Mouse (Mus musculus) forebrain, embryonic 10.5 days (tissue): ENCODE data around the gene Gtf2i. TPM values are rescaled to one million over a fixed set of nuclear protein-coding genes. Genes with fewer than 3 reads are reported as not detected.
A peak's percentile ranks its signal among the peaks of the same experiment; 100 is the strongest.

ENCODE experiments used
- DNase-seq: peaks from one replicate; pipeline ENCODE4 v3.0.0-alpha.2; 2017; ENCODE audit warnings: low spot score; ENCODE audit errors: extremely low spot score
- H3K27ac ChIP-seq: fragments of 300-500 bp; sonication (generic); 2 replicates; pipeline ENCODE4 v1.5.1; 2016; ENCODE audit warnings: mild to moderate bottlenecking
- H3K27me3 ChIP-seq: fragments of 300-500 bp; sonication (generic); 2 replicates; pipeline ENCODE4 v1.6.1; 2016; ENCODE audit warnings: mild to moderate bottlenecking; ENCODE audit not compliant: poor library complexity, severe bottlenecking
- H3K36me3 ChIP-seq: fragments of 300-500 bp; sonication (generic); replicated peaks from 2 replicates; pipeline ENCODE4 v1.6.1; 2016; ENCODE audit warnings: mild to moderate bottlenecking, moderate library complexity
- H3K4me1 ChIP-seq: fragments of 300-500 bp; sonication (generic); 2 replicates; pipeline ENCODE4 v1.6.1; 2016
- H3K4me3 ChIP-seq: fragments of 300-500 bp; sonication (generic); 2 replicates; pipeline ENCODE4 v1.5.1; 2016; ENCODE audit warnings: mild to moderate bottlenecking, moderate library complexity
- H3K9me3 ChIP-seq: fragments of 300-500 bp; sonication (generic); 2 replicates; pipeline ENCODE4 v1.6.1; 2016; ENCODE audit warnings: mild to moderate bottlenecking, moderate library complexity
- WGBS: fragments of 180-500 bp; shearing (Covaris S2); methylation state at CpG from one replicate; pipeline ENCODE4 v1.1.7; 2016; 5-methylcytosine and 5-hydroxymethylcytosine counted together
- polyA plus RNA-seq: library from polyadenylated mRNA; unstranded; fragments of >200 nt; fragmentation: Nextera tagmentation; extraction: Ambion mirVana; gene quantifications from 2 replicates; pipeline ENCODE4 v1.2.1, GENCODE M21; 2016

Gtf2i gene
- polyA plus RNA-seq, 1 experiment from 2014 or later = 178 TPM

DNA sequence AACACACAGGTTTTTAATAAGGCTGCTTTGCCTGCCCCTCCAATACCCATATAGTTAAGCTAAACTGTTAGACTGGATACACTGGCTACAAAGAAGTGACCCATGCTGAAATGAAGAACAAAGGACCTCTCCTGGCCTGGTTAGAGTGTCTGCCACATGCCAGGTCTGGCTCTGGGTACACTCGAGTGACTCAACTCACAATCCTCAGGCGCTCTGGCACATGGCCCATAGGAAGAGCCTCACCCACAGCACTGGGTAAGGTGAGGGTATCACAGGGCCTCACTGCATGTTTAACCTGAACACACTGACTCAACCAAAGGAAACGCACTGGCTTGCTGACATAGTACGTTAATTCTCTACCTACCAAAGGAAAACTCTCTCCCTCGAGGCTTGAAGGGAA lies 68.4 kb downstream of the Gtf2i start:
- DNase-seq = no peak
- H3K4me3 ChIP-seq = no peak overlapping the region
- 94% methylated on average over 5 of the region's 5 CpGs for WGBS

DNA sequence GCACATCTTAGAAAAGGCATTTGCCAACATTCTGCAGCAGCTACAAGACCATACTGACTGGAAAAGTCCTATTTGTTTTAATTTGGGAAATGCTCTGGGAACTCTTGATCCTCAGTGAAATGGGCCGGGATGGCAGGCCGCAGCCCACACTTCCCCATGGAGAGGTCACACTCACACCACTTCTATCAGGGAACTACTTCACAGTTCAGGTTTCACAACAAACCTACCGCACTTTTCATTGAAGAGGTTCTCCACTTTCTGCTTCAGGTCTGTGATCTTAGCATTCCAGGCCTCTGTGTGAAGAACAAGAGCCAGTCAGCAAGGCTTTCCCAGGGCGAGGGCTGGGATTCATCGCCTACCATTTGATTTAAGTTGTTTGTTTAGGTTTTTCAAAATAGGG lies 69.7 kb downstream of the Gtf2i start:
- DNase-seq = no peak
- 97% methylated on average over 5 of the region's 5 CpGs for WGBS
- Histone ChIP-seq H3K9me3 (no peaks in the 10 kb centered on the region), H3K27ac (no peak overlapping the region), H3K27me3 (no peaks in the 10 kb centered on the region), H3K4me1 (no peaks in the 10 kb centered on the region), H3K36me3 (peaks cover 100% of the 10 kb centered on the region), H3K4me3 (no peak overlapping the region)

More for the DNA sequence above, 68.4 kb downstream of the Gtf2i start:
- Histone ChIP-seq H3K36me3 (peaks cover 98% of the 10 kb centered on the region), H3K27me3 (no peaks in the 10 kb centered on the region), H3K4me1 (no peaks in the 10 kb centered on the region), H3K9me3 (no peaks in the 10 kb centered on the region), H3K27ac (no peak overlapping the region)

DNA sequence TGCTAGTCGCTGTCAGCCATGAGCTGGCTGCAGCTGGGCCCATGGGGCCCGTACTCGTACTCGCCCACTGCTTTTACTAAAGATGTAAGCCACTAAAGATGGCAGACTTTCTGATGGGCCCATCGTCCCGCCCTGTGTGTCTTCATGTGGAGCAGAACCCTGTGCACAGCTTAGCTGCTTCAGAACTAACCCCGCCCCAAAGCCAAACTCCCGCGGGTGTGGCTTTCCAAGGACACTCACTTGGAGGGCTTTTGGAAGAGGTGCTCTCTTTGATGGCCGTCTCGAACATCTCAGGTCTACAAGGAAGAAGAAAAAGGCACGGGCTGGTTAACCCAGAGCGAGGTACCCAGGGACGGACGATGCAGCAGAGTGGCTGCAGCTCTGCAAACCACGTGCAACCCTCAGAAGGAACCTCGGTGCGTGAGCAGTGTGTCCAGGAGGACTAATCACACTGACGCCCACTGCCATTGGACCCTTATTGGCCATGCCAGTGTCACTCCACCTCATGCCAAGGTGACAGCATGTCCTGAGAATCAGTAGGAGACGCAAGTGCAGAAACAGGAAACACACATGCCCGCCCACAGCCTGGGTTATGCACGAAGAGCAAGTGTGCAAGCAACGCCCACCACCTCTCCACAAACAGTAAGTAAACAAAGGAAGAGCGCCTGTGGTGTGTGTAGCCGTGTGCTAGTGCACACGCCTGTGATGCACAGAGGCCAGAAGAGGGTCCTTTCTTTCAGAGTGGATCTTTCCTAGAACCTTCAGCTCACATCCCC lies 70.7 kb downstream of the Gtf2i start:
- no peak for DNase-seq
- WGBS = 94% methylated on average over 26 of the region's 26 CpGs
- peaks cover 8% of the 10 kb centered on the region for H3K4me1 ChIP-seq

DNA sequence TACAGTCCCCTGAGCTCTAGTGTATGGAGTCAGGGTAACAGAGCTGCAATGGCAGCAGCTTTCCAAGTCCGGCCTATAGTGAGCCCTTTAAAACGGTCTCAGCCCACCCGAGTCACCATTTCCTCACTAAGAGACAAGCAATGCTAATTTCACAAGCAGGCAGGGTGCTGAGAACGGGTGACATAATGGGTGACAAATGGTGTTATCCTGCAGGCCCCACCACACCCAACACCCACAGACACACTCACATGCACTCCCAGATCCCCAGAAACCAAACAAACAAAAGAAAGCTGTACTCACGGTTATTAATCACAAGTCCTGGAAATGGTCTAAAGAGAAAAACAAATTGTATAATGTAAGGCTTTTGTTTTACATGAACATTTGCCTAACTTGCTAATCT lies 72.7 kb downstream of the Gtf2i start:
- Histone ChIP-seq H3K4me1 (peaks cover 19% of the 10 kb centered on the region), H3K27me3 (no peaks in the 10 kb centered on the region), H3K4me3 (no peak overlapping the region), H3K27ac (no peak overlapping the region), H3K36me3 (peaks cover 100% of the 10 kb centered on the region), H3K9me3 (no peaks in the 10 kb centered on the region)
- DNase-seq = no peak
- WGBS = 93% methylated on average over 5 of the region's 5 CpGs

More for the DNA sequence above, 70.7 kb downstream of the Gtf2i start:
- Histone ChIP-seq H3K27ac (no peak overlapping the region), H3K36me3 (peaks cover 100% of the 10 kb centered on the region), H3K9me3 (no peaks in the 10 kb centered on the region), H3K27me3 (no peaks in the 10 kb centered on the region), H3K4me3 (no peak overlapping the region)

DNA sequence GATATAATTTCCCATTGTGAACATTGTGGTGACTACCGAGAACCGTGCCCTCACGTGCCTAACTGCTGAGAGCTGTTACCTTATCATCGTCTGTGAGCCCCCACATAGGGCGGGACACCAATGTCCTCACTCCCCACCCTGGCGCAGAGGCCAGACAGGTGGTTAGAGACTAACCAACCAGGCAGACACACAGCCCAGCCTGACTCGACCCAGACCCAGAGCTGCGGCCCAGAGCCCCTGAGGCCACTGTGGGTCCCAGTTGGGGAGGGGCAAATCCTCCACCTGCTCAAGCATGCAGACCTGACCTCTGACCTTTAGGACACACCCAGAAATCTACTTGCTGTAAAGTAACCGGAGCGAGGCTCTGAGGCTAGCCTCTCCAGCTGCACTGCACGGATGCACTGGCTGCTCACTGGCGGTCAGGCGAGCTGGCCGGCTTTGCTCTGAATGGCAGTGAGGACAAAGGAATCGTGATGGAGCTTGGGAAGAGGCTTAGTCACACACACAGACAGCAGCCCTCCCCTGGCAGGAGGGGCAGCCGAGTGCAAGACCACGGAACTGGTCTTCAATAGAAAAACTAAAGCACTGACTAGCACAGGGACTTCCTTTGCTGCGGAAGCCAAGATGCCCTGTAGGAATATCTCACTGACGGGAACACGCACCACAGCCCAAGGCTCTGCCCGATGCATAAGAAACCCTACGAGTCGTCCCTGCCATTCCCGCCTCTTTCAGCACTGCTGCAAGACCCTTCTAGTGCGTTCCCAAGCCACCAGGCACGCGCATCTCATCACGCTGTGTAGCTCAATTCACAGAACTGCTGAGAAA lies 76.4 kb downstream of the Gtf2i start:
- Histone ChIP-seq H3K27me3 (no peaks in the 10 kb centered on the region), H3K27ac (peak overlapping the region; percentile 84), H3K4me3 (no peak overlapping the region; the same call in 1 of the 2 replicates), H3K36me3 (peaks cover 87% of the 10 kb centered on the region), H3K4me1 (peaks cover 42% of the 10 kb centered on the region), H3K9me3 (no peaks in the 10 kb centered on the region)
- DNase-seq = peak; percentile 75
- WGBS = 61% methylated on average over 28 of the region's 28 CpGs

DNA sequence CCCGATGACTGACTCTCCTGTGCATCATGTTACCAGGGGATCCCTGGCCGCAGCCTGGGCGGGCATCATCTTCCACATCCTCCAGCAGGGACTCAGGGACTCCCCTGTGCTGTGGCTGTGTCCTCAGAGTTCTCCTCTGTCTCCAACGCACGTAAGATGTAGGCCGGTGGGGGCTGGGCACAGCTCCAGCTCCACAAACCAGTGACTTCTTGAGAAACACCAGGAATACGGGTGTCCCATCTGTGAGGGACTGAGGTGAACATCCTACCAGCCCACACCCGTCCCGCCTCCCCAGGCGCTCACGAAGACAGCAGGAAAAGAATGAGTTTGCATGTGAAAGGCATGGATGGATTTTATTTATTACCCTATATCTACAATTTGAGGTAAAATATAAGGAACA lies 77.1 kb downstream of the Gtf2i start:
- 96% methylated on average over 11 of the region's 11 CpGs for WGBS
- DNase-seq = no peak
- H3K27me3 ChIP-seq = no peaks in the 10 kb centered on the region
- no peaks in the 10 kb centered on the region for H3K9me3 ChIP-seq
- peaks cover 49% of the 10 kb centered on the region for H3K4me1 ChIP-seq
- peak overlapping the region; percentile 84 for H3K27ac ChIP-seq
- no peak overlapping the region for H3K4me3 ChIP-seq
- H3K36me3 ChIP-seq = peaks cover 80% of the 10 kb centered on the region

DNA sequence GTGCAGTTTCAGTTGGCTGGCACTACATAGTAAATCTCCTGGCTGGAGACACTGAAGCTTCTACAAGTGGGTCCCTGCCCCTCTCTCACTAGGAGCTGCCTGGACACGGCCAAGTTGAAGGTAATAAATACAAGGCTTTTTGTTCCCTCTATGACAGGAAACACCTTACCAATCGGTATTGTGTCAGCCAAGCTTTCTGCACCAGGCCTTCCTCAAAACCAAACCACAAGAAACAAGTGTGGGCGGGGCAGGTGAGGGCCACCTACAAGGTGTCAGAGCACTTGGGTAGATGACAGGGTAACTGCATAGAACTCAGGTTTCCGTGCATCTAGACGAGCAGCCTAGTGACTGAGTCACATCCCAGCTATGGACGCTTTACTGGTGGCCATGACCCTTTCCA lies 77.8 kb downstream of the Gtf2i start:
- H3K27me3 ChIP-seq = no peaks in the 10 kb centered on the region
- H3K27ac ChIP-seq = no peak overlapping the region
- no peaks in the 10 kb centered on the region for H3K9me3 ChIP-seq
- peaks cover 51% of the 10 kb centered on the region for H3K4me1 ChIP-seq
- H3K36me3 ChIP-seq = peaks cover 73% of the 10 kb centered on the region
- no peak for DNase-seq
- H3K4me3 ChIP-seq = no peak overlapping the region
- 96% methylated on average over 6 of the region's 6 CpGs for WGBS

DNA sequence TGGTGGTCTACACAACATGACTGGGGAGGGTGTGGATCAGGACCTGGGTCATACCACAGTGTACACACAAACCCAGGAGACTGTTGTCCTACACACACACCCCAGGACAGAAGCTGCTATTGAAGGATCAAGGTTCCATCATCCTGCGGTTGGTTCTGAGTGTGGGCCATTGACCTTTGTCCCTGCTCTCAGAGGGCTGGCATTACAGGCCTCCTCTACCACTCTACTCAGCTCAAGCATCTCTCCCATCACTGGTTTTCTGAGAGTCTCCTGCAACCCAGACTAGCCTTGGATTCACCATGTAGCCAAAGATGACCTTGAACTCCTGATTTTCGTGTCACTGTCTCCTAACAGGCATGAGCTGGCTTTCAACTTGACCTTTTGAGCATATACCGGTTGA lies 78.3 kb downstream of the Gtf2i start:
- Histone ChIP-seq H3K4me1 (peaks cover 51% of the 10 kb centered on the region), H3K9me3 (no peaks in the 10 kb centered on the region), H3K27me3 (no peaks in the 10 kb centered on the region), H3K27ac (no peak overlapping the region), H3K4me3 (no peak overlapping the region), H3K36me3 (peaks cover 68% of the 10 kb centered on the region)
- DNase-seq = no peak
- 94% methylated on average over 3 of the region's 3 CpGs for WGBS

DNA sequence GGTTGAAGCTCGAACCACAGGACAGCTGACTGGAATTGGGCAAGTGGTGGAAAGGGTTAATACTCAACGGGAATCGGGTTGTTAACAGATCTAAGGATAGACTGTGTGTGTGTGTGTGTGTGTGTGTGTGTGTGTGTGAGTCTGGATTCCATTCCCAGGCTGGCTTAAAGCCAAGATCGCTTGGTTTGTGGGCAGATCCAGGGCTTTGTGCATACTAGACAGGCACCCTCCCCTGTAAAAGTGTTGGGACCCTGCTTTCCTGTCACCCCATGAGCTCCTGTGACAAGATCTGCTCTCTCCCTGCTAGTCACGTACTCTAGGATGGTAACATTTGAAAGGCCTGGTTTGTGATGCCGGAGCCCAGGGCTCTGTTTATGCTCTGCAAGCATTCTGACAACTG lies 79.4 kb downstream of the Gtf2i start:
- Histone ChIP-seq H3K4me3 (no peak overlapping the region), H3K36me3 (peaks cover 56% of the 10 kb centered on the region), H3K9me3 (no peaks in the 10 kb centered on the region), H3K4me1 (peaks cover 51% of the 10 kb centered on the region), H3K27me3 (no peaks in the 10 kb centered on the region), H3K27ac (peak overlapping the region; percentile 31; the same call in 1 of the 2 replicates)
- WGBS = 66% methylated on average over 6 of the region's 6 CpGs
- DNase-seq = no peak

DNA sequence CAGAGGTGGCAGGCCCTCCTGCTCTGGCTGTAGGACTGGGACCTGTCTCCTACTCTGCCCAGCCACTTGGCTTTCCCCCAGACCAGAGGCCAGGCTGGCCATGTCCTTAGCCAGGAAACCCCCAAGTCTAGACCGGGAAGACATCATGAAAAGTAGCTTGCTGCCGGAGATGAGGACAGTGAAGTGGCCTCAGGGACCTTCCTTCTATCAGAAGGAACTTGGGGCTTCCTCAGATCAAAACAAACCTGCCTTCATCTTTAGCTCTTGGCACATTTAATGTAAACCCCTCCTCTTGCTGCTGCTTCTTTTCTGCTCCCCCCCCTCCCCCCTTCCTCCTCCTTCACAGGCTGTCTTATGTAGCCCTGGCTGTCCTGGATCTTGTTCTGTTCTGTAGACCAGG lies 80.4 kb downstream of the Gtf2i start:
- Histone ChIP-seq H3K27me3 (no peaks in the 10 kb centered on the region), H3K36me3 (peaks cover 47% of the 10 kb centered on the region), H3K9me3 (no peaks in the 10 kb centered on the region), H3K27ac (peak overlapping the region; percentile 54), H3K4me1 (peaks cover 47% of the 10 kb centered on the region), H3K4me3 (no peak overlapping the region)
- WGBS = 78% methylated on average over 2 of the region's 2 CpGs
- no peak for DNase-seq

DNA sequence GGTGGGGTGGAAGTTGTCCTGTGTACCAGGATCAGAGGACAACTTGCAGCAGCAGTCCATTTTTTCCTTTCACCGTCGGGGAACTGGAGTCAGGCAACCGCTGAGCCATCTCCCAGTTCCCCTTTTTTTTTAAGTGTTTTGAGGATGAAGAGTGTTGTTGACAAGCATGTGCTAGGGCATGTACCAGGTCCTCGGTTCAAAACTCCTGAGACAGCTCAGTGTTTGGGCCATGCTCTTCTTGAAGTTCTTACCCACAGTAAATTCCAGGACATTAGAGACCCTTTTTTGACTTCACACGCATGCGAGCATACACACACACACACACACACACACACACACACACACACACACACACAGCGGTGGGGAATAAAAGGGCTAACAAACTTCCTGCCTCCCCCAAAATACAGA lies 81.3 kb downstream of the Gtf2i start:
- H3K36me3 ChIP-seq = peaks cover 38% of the 10 kb centered on the region
- H3K4me1 ChIP-seq = peaks cover 38% of the 10 kb centered on the region
- WGBS = 78% methylated on average over 7 of the region's 7 CpGs
- DNase-seq = no peak
- H3K4me3 ChIP-seq = no peak overlapping the region
- no peaks in the 10 kb centered on the region for H3K27me3 ChIP-seq
- H3K27ac ChIP-seq = peak overlapping the region; percentile 54; the same call in 1 of the 2 replicates
- H3K9me3 ChIP-seq = no peaks in the 10 kb centered on the region

DNA sequence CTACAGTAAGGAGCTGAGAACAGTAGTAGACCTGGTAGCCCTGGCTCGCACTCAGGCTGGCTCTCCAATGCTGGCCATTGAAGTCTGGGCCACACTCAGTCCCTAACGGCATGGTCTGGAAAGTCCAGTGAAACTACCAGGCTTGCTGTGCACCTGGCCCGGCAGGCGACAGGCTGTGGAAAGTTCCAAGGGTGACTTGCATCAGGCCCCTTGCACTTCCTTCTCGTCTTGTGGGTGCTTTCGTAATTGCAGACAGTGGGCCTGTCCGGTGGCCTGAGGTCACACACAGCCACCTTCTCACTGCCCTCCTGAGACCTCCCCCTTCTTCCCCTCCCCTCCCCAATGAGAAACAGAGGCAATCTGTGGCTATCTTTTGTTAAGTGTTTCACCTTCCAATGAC lies 82.0 kb downstream of the Gtf2i start:
- peaks cover 40% of the 10 kb centered on the region for H3K4me1 ChIP-seq
- H3K27me3 ChIP-seq = no peaks in the 10 kb centered on the region
- 0 out of 2 replicates have a peak overlapping the region, but pooled peaks have one; percentile 32 for H3K27ac ChIP-seq
- no peak overlapping the region for H3K4me3 ChIP-seq
- 58% methylated on average over 7 of the region's 7 CpGs for WGBS
- peaks cover 31% of the 10 kb centered on the region for H3K36me3 ChIP-seq
- DNase-seq = no peak
- no peaks in the 10 kb centered on the region for H3K9me3 ChIP-seq

DNA sequence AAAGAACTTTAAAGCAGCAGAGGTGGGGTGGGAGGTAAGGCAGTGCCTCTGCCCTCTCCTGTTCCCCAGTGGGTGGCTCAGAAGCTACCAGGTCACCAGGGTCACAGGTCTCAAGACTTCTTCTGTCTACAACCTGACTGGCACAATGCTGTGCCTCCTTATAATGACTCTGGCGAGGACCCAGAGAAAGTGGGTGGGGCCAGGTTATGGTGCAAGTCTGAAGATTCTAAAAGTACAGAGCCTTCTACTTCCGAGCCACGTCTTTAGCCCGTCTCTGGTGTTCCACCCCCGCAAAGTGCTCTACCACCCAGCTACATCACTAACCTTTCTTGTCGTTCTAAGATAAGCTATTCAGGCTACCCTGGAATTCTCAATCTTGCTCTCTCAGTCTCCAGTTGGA lies 82.4 kb downstream of the Gtf2i start:
- Histone ChIP-seq H3K9me3 (no peaks in the 10 kb centered on the region), H3K27ac (0 out of 2 replicates have a peak overlapping the region, but pooled peaks have one; percentile 32), H3K36me3 (peaks cover 26% of the 10 kb centered on the region), H3K27me3 (no peaks in the 10 kb centered on the region), H3K4me1 (peaks cover 44% of the 10 kb centered on the region), H3K4me3 (no peak overlapping the region)
- no peak for DNase-seq
- WGBS = 83% methylated on average over 6 of the region's 6 CpGs
